Mouse (Mus musculus) limb, embryonic 15.5 days (tissue): Measurements from ENCODE around the gene Btla. TPM values are rescaled to one million over a fixed set of nuclear protein-coding genes. Genes with fewer than 3 reads are reported as not detected.

Experiments used
- ATAC-seq: fragments of 200-750 bp; cut with Nextera tagmentation; 2 replicates; pipeline ENCODE4 v1.8.0; 2017; ENCODE audit warnings: low read depth, moderate TSS enrichment; ENCODE audit not compliant: insufficient number of reproducible peaks, low FRiP score, low TSS enrichment
- H3K27ac ChIP-seq: fragments of 300-500 bp; sonication (generic); 2 replicates; pipeline ENCODE4 v1.5.1; 2015; ENCODE audit warnings: moderate library complexity, mild to moderate bottlenecking, inconsistent platforms
- H3K27me3 ChIP-seq: fragments of 300-500 bp; sonication (generic); 2 replicates; pipeline ENCODE4 v1.6.1; 2015; ENCODE audit warnings: inconsistent platforms
- H3K36me3 ChIP-seq: fragments of 300-500 bp; sonication (generic); 2 replicates; pipeline ENCODE4 v1.6.1; 2015; ENCODE audit warnings: inconsistent platforms
- H3K4me1 ChIP-seq: fragments of 300-500 bp; sonication (generic); 2 replicates; pipeline ENCODE4 v1.6.1; 2015; ENCODE audit warnings: inconsistent platforms
- H3K4me2 ChIP-seq: fragments of 300-500 bp; sonication (generic); 2 replicates; pipeline ENCODE4 v1.6.1; 2015; ENCODE audit warnings: mild to moderate bottlenecking, inconsistent platforms
- H3K4me3 ChIP-seq: fragments of 300-500 bp; sonication (generic); 2 replicates; pipeline ENCODE4 v1.5.1; 2015; ENCODE audit warnings: mild to moderate bottlenecking, inconsistent platforms
- H3K9ac ChIP-seq: fragments of 300-500 bp; sonication (generic); 2 replicates; pipeline ENCODE4 v1.6.1; 2015; ENCODE audit warnings: inconsistent platforms
- H3K9me3 ChIP-seq: fragments of 300-500 bp; sonication (generic); 2 replicates; pipeline ENCODE4 v1.6.1; 2016; ENCODE audit warnings: inconsistent platforms
- WGBS: fragments of 180-500 bp; shearing (Covaris S2); methylation state at CpG from one replicate; pipeline ENCODE4 v1.1.7; 2015; 5-methylcytosine and 5-hydroxymethylcytosine counted together
- polyA plus RNA-seq: library from polyadenylated mRNA; unstranded; fragments of >200 nt; fragmentation: Nextera tagmentation; extraction: Ambion mirVana; gene quantifications from 2 replicates; pipeline ENCODE4 v1.2.1, GENCODE M21; 2015

Btla gene
- polyA plus RNA-seq, 1 experiment from 2014 or later, result 0.23 TPM

DNA sequence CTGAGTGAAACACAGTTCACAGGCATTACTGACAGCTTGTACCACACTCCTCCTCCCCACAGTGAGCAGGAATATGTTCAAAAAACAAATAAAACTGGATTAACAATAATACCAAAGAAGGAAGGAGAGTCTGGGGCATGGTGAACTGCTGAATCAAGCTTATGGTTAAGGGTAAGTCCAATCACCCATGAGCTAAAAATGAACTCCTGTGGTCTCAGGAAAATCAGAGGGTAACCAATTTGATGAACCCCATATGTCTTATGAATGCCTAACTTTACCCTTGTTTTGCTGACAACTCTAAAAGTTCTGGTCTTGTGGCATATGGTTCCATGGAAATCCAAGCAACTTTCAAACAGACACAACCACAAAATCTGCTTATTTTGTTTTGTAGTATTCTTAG is 37.9 kb downstream of the Btla start:
- no peaks in the 10 kb centered on the region for H3K27me3 ChIP-seq
- H3K9me3 ChIP-seq, result no peaks in the 10 kb centered on the region
- no peak overlapping the region for H3K27ac ChIP-seq
- H3K4me3 ChIP-seq, result no peak overlapping the region
- H3K36me3 ChIP-seq, result no peaks in the 10 kb centered on the region
- ATAC-seq, result no peak
- no peak overlapping the region for H3K9ac ChIP-seq
- no peak overlapping the region for H3K4me2 ChIP-seq
- H3K4me1 ChIP-seq, result peaks cover 5% of the 10 kb centered on the region; the same call in 1 of the 2 replicates

GRCm38 (mm10) chr16:45269886-45270285 is 45.8 kb downstream of the Btla start:
- Histone ChIP-seq H3K9ac (no peak overlapping the region), H3K4me3 (no peak overlapping the region), H3K9me3 (no peaks in the 10 kb centered on the region), H3K4me1 (no peaks in the 10 kb centered on the region), H3K4me2 (no peak overlapping the region), H3K36me3 (no peaks in the 10 kb centered on the region), H3K27me3 (no peaks in the 10 kb centered on the region), H3K27ac (no peak overlapping the region)
- 63% methylated on average over 2 of the region's 2 CpGs for WGBS
- ATAC-seq, result no peak

DNA sequence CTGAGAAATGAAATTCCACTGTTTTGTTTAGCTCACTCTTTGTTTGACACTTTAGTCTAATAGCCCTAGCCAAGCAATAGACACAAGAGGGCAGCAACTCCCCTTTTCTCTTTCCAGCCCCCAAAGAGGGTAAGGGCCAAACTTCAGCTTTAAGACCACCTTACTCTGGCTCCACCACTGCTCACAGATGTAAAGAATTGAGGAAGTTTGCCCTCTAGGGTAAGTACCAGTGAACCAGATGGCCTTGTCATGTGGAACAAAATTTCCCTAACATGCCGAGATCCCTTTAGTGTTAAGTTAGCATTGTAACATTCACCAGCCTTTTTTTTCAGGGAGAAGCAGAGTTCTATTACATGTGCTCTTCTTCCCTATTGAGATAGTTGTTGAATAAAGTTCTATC is 59.0 kb downstream of the Btla start:
- ATAC-seq, result no peak
- no peak overlapping the region for H3K4me2 ChIP-seq
- 53% methylated on average over 1 of the region's 1 CpGs for whole genome bisulfite sequencing

GRCm38 (mm10) chr16:45297806-45298205 is 73.7 kb downstream of the Btla start:
- Histone ChIP-seq H3K4me3 (no peak overlapping the region), H3K4me1 (no peaks in the 10 kb centered on the region), H3K9ac (no peak overlapping the region), H3K27ac (peak overlapping the region; percentile 50; the same call in 1 of the 2 replicates), H3K27me3 (no peaks in the 10 kb centered on the region), H3K9me3 (no peaks in the 10 kb centered on the region), H3K4me2 (no peak overlapping the region), H3K36me3 (no peaks in the 10 kb centered on the region)
- 66% methylated on average over 3 of the region's 3 CpGs for WGBS
- no peak for ATAC-seq

More for the DNA sequence above, 59.0 kb downstream of the Btla start:
- H3K9ac ChIP-seq, result no peak overlapping the region
- no peaks in the 10 kb centered on the region for H3K4me1 ChIP-seq
- H3K27ac ChIP-seq, result no peak overlapping the region
- H3K9me3 ChIP-seq, result no peaks in the 10 kb centered on the region
- H3K27me3 ChIP-seq, result no peaks in the 10 kb centered on the region
- no peak overlapping the region for H3K4me3 ChIP-seq
- no peaks in the 10 kb centered on the region for H3K36me3 ChIP-seq

Other genes with a start within 250 kb of the Btla start
- gene Ccdc80, start 130.9 kb upstream of the Btla start, polyA plus RNA-seq, result 105 and 123 TPM in 2 replicates
- 14.9 and 16.3 TPM in 2 replicates for gene Slc35a5, start 65.6 kb upstream of the Btla start, polyA plus RNA-seq
- gene Atg3, start 65.5 kb upstream of the Btla start, polyA plus RNA-seq, result 41.6 and 42.3 TPM in 2 replicates
- gene Cd200, start 184.7 kb downstream of the Btla start, polyA plus RNA-seq, result 27.6 and 35.6 TPM in 2 replicates